Mouse (Mus musculus) adrenal gland, postnatal 0 days (tissue): ENCODE results near the gene Tiparp. TPM values are rescaled to one million over a fixed set of nuclear protein-coding genes. Genes with fewer than 3 reads are reported as not detected.

Source experiments
- polyA plus RNA-seq: library from polyadenylated mRNA; unstranded; fragments of >200 nt; fragmentation: Nextera tagmentation; extraction: Ambion mirVana; gene quantifications from 2 replicates; pipeline ENCODE4 v1.2.1, GENCODE M21; 2015

Gene Tiparp
- polyA plus RNA-seq = 11.9 and 14.0 TPM in 2 replicates

DNA sequence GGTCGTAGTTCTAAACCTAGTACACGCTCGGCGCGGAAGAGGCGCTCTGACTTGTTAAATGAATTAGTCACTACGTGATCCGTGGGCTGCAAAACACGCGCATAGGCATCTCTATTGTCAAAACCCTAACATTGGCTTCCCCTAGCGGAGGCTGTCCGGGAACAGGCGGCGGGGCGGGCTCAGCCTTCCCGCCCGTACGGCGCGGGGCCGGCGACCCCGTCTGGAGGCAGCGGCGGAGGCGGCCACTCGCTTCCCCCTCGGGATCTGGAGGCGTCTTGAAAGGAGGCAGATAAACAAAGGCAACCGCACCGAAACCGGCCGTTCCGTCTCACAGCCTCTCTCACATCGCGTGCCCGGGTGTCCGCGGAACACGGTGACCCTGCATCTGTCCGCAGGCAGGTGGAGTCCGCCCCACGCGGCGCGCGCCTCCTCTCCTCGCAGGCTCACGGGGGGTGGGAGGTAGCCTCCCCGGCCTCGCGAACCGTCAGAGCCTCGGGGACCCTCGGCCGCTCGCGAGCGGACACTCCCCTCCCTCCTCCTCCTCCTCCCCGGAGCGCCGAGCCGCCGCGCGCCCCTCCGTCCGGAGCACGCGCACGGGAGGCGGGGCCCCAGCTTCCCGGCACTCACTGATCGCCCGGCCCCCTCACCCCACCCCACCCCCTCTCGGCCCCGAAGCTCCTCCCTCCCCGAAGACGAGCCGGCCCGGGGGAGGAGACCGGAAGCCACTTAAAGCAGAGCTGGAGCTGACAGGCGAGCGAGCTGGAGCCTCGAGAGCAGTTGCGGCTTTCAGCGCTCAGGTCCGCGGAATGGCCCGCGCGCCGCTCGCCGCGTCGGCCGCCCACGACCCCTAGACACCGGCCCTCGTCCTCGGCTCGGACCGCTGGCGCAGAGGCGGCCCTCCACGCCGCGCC, at the start of gene Tiparp:
Tiparp (plus strand) TSS at position 720 of the 911 bp plus-strand sequence.

Other genes starting within 250 kb of the Tiparp start
- 165 and 209 TPM in 2 replicates for gene Ssr3, start 135.8 kb upstream of the Tiparp start, polyA plus RNA-seq
- 4.5 and 7.5 TPM in 2 replicates for gene Lekr1, start 137.8 kb downstream of the Tiparp start, polyA plus RNA-seq